Mouse (Mus musculus): ENCODE data around the gene Ephx1. TPM values are rescaled to one million over a fixed set of nuclear protein-coding genes. Genes with fewer than 3 reads are reported as not detected.
"Not testable (repeated sequence)": the region's sequence is repeated elsewhere in the genome, so short reads cannot be mapped to it uniquely, and the experiment has no call there.

The Ephx1 gene
- polyA plus RNA-seq, 1 experiment from 2014 or later, result 0.87 TPM

DNA sequence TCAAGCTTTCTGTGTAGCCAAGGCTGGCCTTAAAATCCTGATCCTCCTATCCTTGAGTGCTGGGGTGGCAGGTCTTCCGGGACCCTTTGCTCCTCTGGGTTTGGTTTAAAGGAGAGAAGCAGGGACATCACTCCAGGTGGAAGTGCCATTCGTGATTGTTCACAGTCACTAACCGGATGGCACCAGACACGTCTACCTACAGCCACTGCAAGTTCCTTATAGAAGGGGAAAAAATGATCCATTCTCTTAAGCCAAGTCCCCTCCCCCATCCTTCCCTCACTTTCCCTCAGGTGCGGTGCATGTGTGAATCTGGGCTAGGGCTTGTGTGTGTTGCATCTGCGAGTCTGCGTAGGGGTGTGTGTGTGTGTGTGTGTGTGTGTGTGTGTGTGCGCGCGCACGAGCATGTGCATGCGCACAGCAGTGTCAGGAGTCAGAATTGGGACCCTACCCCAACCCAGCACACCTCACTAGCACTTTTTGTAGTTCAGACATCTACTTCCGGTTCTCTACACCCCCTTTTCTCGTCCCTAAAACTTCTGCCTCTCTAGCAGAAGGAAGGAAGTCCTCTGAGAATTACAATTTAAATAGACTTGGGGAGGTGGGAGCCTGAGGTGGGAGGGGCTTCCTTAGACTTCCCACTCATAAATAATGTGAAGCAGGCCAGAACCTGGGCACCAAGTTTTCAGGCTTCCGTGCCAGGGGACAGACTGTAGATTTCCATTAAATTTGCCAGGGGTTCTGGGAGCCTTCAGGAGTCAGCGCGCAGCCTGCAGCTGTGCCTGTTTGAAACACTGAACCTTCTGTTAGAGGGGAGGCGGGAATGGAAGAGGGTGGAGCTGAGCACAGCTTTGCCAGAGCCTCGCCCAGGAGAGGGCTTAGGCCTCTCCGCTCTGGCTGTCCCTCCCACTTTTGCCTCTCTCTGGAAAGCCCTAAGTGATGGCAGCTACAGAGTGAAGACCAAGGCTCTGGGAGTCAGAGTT is 75.4 kb downstream of the Ephx1 start:
- no peak overlapping the region for H3K4me2 ChIP-seq
- H3K4me3 ChIP-seq (ENCODE audit: low read depth, low read length), result no peak overlapping the region
- H3K9ac ChIP-seq (ENCODE audit: low read length), result no peak overlapping the region; the same call in none of the 2 replicates
- H3K36me3 ChIP-seq (ENCODE audit: control insufficient read depth, insufficient read depth, low read length), result no peaks in the 10 kb centered on the region
- peak; percentile 88 for DNase-seq (ENCODE audit: low spot score, missing footprints)
- no peak overlapping the region for H3K27ac ChIP-seq (ENCODE audit: low read depth, low read length)
- no peaks in the 10 kb centered on the region for H3K9me3 ChIP-seq (ENCODE audit: control insufficient read depth, low read length)
- peaks cover 11% of the 10 kb centered on the region; the same call in 1 of the 2 replicates for H3K4me1 ChIP-seq (ENCODE audit: control insufficient read depth, insufficient read depth, low read length)
- peaks cover 31% of the 10 kb centered on the region for H3K27me3 ChIP-seq (ENCODE audit: control insufficient read depth, insufficient read depth, low read length)
- WGBS, result 27% methylated on average over 20 of the region's 20 CpGs
- ATAC-seq (ENCODE audit: low FRiP score), result peak; percentile 59; the same call in 1 of the 2 replicates

DNA sequence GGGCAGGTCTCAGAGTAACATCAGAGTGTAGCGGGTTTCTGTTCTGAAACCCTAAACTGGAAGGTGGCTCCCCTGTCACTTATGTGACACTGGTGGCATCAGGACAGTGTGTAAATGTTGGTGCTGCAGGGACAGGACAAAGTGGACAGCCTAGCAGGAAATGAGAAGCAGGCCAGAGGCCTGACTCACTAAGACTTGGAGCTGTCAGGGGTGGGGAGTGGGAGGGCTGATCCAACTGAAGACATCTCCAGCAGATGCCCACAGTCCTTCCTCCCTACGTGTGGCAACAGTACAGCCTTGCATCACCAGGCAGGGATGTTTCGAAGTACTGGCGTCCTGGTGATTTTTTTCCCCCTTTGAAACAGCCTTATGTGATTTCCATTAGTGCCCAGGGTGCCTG is 76.2 kb downstream of the Ephx1 start:
- 77% methylated on average over 4 of the region's 4 CpGs for WGBS

DNA sequence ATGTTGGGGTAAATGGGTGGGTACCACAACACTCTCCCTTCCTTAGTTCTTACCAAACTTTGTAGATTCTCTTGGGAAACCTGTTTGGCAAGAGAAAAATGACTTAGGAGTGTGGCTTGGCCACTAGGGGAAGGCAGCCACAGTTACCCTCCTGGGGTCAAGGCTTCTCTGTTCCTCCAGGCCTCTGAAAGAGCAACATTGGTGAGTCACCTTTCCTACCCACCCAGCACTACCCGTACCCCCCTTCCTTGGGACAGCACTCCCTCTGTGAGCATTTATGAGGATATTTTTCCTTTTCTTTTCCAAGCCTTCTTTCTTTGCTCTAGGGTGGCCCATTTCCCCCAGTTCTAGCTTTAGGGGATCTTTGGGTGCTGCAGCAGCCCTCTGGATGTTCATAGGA is 76.8 kb downstream of the Ephx1 start:
- WGBS, result 80% methylated on average over 1 of the region's 1 CpGs
- H3K4me2 ChIP-seq, result no peak overlapping the region
- H3K27me3 ChIP-seq (ENCODE audit: control insufficient read depth, insufficient read depth, low read length), result peaks cover 31% of the 10 kb centered on the region
- H3K4me1 ChIP-seq (ENCODE audit: control insufficient read depth, insufficient read depth, low read length), result peaks cover 11% of the 10 kb centered on the region; the same call in 1 of the 2 replicates
- H3K36me3 ChIP-seq (ENCODE audit: control insufficient read depth, insufficient read depth, low read length), result no peaks in the 10 kb centered on the region
- no peak overlapping the region for H3K27ac ChIP-seq (ENCODE audit: low read depth, low read length)
- no peak for DNase-seq (ENCODE audit: low spot score, missing footprints)
- no peak overlapping the region for H3K9ac ChIP-seq (ENCODE audit: low read length)
- no peak for ATAC-seq (ENCODE audit: low FRiP score)
- H3K4me3 ChIP-seq (ENCODE audit: low read depth, low read length), result no peak overlapping the region
- no peaks in the 10 kb centered on the region for H3K9me3 ChIP-seq (ENCODE audit: control insufficient read depth, low read length)

More for the DNA sequence above, 76.2 kb downstream of the Ephx1 start:
- H3K9ac ChIP-seq (ENCODE audit: low read length), result no peak overlapping the region
- H3K4me2 ChIP-seq, result no peak overlapping the region
- peaks cover 11% of the 10 kb centered on the region; the same call in 1 of the 2 replicates for H3K4me1 ChIP-seq (ENCODE audit: control insufficient read depth, insufficient read depth, low read length)
- no peaks in the 10 kb centered on the region for H3K9me3 ChIP-seq (ENCODE audit: control insufficient read depth, low read length)
- no peak overlapping the region for H3K4me3 ChIP-seq (ENCODE audit: low read depth, low read length)
- H3K36me3 ChIP-seq (ENCODE audit: control insufficient read depth, insufficient read depth, low read length), result no peaks in the 10 kb centered on the region
- no peak for ATAC-seq (ENCODE audit: low FRiP score)
- DNase-seq (ENCODE audit: low spot score, missing footprints), result no peak
- H3K27me3 ChIP-seq (ENCODE audit: control insufficient read depth, insufficient read depth, low read length), result peaks cover 31% of the 10 kb centered on the region
- no peak overlapping the region for H3K27ac ChIP-seq (ENCODE audit: low read depth, low read length)

DNA sequence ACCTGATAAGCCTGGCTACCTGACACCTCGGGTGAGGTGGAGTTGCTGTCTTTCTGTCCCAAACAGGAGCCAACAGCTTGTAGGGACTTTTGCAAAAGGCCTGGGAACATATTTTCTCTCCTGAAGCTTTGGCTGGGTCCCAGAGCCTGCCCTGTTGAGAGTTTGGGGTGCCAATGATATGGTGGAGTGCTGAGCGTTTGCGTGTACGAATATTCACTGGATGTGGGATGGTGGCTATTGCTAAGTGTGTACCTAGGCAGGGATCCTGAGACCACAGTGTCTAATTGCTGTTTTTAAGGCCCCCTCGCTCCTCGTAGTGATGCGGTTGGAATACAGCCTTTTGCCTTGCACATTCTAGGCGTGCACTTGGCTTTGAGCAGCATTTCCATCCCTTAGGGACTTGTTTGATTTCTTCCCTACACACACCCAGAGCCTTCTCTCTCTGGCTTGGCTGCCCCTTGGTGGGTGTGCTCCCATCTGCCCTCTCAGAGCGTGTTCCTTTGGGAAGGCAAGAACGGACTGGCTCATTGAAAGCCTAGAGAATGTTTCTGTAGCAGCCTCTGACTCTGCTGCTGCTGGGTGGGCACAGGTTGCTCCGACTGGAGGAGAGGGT is 77.6 kb downstream of the Ephx1 start:
- Histone ChIP-seq H3K4me1 (ENCODE audit: control insufficient read depth, insufficient read depth, low read length) (peaks cover 11% of the 10 kb centered on the region; the same call in 1 of the 2 replicates), H3K27me3 (ENCODE audit: control insufficient read depth, insufficient read depth, low read length) (peaks cover 32% of the 10 kb centered on the region)

DNA sequence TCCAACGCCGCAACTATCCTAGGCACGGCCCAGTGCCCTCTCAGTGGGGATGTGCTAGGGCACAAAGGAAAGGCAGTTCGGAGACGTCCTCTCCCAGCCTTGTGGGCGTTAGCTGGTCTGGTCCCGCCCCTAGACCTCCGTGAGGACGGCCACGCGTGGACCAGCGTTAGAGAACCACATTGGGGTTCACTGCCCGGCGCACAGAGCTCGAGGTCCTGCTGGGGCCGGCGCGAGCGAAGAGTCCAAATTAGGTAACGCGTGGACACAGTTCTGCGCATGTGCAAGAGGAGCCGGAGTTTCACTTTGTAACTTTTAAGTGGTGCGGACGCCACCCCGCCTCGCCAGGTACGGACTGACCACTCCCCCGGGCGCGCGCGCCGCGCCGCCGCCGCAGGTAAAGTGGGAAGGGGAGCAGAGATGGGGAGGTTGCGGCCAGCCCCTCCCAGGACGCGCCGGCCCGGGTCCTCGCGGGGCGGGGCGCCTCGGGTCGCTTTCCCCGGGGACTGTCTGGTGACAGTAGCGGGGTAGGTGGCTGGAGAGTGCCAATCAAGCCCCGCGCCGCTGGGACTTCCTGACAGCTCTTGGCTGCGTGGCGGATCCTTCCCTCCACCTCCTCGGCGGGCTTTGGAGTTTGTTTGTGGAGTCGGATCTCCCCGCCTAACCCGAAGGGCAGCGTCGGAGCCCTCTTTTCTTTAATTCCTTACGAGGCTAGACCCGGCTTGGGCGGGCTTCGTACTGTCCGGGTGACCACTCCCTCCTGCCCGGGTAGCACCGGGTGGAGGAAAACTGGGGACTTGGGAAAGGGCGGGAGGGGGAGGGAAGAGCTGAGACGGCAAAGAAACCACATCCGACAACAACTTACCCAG is 78.3 kb downstream of the Ephx1 start, which contains the start of gene Tmem63a:
Gene Tmem63a (plus strand): TSS at position 179 of the 866 bp plus-strand sequence.
- no peak within 1 kb of the TSS for H3K27ac ChIP-seq (ENCODE audit: low read depth, low read length)
- peak; percentile 72 for ATAC-seq (ENCODE audit: low FRiP score)

More for the DNA sequence above, 77.6 kb downstream of the Ephx1 start:
- no peak overlapping the region for H3K27ac ChIP-seq (ENCODE audit: low read depth, low read length)
- WGBS, result 51% methylated on average over 11 of the region's 11 CpGs
- no peaks in the 10 kb centered on the region for H3K9me3 ChIP-seq (ENCODE audit: control insufficient read depth, low read length)
- H3K4me2 ChIP-seq, result peak overlapping the region; percentile 83
- no peak overlapping the region for H3K9ac ChIP-seq (ENCODE audit: low read length)
- H3K4me3 ChIP-seq (ENCODE audit: low read depth, low read length), result peak overlapping the region; percentile 66
- no peaks in the 10 kb centered on the region for H3K36me3 ChIP-seq (ENCODE audit: control insufficient read depth, insufficient read depth, low read length)
- DNase-seq (ENCODE audit: low spot score, missing footprints) (peak; percentile 91), ATAC-seq (ENCODE audit: low FRiP score) (no peak)

DNA sequence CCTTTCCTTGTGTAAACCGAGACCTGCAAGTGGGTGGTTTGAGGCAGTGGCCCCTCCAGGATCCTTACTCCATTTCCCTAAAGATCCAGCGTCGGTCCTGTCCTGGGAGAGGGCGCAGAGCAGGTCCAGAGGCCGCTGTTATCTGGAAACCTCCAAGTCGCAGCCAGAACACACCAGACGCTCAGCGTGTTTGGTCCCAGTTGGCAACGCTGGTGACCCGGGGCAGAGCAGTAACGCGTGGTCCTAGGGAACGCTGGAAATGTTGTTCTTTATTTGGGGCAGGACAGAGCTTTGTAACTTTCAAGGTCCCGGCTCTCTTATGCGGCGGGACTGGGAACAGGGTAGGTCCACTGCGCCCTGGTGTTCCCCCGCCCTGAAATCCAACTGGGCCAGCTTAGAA is 79.0 kb downstream of the Ephx1 start:
- Histone ChIP-seq H3K9me3 (ENCODE audit: control insufficient read depth, low read length) (no peaks in the 10 kb centered on the region), H3K36me3 (ENCODE audit: control insufficient read depth, insufficient read depth, low read length) (no peaks in the 10 kb centered on the region), H3K27me3 (ENCODE audit: control insufficient read depth, insufficient read depth, low read length) (peaks cover 39% of the 10 kb centered on the region), H3K4me2 (peak overlapping the region; percentile 83), H3K4me1 (ENCODE audit: control insufficient read depth, insufficient read depth, low read length) (peaks cover 11% of the 10 kb centered on the region), H3K27ac (ENCODE audit: low read depth, low read length) (no peak overlapping the region), H3K4me3 (ENCODE audit: low read depth, low read length) (peak overlapping the region; percentile 66), H3K9ac (ENCODE audit: low read length) (peak overlapping the region; percentile 56)
- 3% methylated on average over 18 of the region's 18 CpGs for WGBS
- DNase-seq (ENCODE audit: low spot score, missing footprints) (peak; percentile 92), ATAC-seq (ENCODE audit: low FRiP score) (no peak)

More for the DNA sequence above, 78.3 kb downstream of the Ephx1 start, which contains the start of gene Tmem63a:
- H3K4me2 ChIP-seq, result peak within 1 kb of the TSS; percentile 83
- peaks cover 37% of the 10 kb centered on the region for H3K27me3 ChIP-seq (ENCODE audit: control insufficient read depth, insufficient read depth, low read length)
- WGBS, result under 1% methylated on average over 73 of the region's 73 CpGs
- peak; percentile 95 for DNase-seq (ENCODE audit: low spot score, missing footprints)
- peak within 1 kb of the TSS; percentile 66 for H3K4me3 ChIP-seq (ENCODE audit: low read depth, low read length)
- H3K36me3 ChIP-seq (ENCODE audit: control insufficient read depth, insufficient read depth, low read length), result no peaks in the 10 kb centered on the region
- H3K9me3 ChIP-seq (ENCODE audit: control insufficient read depth, low read length), result no peaks in the 10 kb centered on the region
- H3K9ac ChIP-seq (ENCODE audit: low read length), result peak within 1 kb of the TSS; percentile 56
- H3K4me1 ChIP-seq (ENCODE audit: control insufficient read depth, insufficient read depth, low read length), result peaks cover 11% of the 10 kb centered on the region; the same call in 1 of the 2 replicates

DNA sequence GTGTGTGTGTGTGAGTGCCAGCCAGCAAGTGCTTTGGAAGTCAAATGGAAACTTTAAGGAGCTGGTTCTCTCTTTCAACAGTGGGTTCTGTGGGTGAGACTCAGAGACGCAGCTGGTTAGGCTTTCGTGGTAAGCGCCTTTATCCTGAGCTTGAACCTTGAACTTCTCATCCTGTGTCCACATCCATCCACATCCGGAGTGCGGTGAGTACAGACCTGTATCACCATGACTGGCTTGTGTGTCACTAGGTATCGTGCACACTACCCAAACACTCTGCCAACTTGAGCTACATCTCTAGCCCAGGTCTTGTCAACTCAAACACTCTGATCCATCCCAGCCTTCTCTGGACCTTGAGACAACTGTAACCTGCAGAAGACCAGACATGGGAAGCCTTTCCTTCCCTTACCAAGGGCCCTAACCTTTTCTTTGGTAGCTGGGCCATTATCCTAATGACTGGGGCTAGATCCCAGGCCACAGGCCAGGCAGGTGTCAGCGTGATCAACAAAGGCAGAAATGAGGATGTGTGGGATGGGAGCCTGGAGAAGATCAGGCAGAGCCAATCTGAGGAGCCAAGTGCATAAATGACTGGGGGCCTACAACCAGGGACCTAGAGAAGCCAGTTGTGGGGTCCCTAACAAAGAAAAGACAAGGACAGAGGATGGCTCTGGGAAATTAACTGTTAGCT is 79.8 kb downstream of the Ephx1 start:
- no peak overlapping the region for H3K9ac ChIP-seq (ENCODE audit: low read length)
- WGBS, result 85% methylated on average over 7 of the region's 7 CpGs
- DNase-seq (ENCODE audit: low spot score, missing footprints) (no peak), ATAC-seq (ENCODE audit: low FRiP score) (no peak)
- H3K4me1 ChIP-seq (ENCODE audit: control insufficient read depth, insufficient read depth, low read length), result peaks cover 11% of the 10 kb centered on the region
- no peak overlapping the region for H3K27ac ChIP-seq (ENCODE audit: low read depth, low read length)
- H3K9me3 ChIP-seq (ENCODE audit: control insufficient read depth, low read length), result no peaks in the 10 kb centered on the region
- no peak overlapping the region for H3K4me3 ChIP-seq (ENCODE audit: low read depth, low read length)
- H3K4me2 ChIP-seq, result peak overlapping the region; percentile 83; the same call in 1 of the 2 replicates
- peaks cover 43% of the 10 kb centered on the region for H3K27me3 ChIP-seq (ENCODE audit: control insufficient read depth, insufficient read depth, low read length)
- H3K36me3 ChIP-seq (ENCODE audit: control insufficient read depth, insufficient read depth, low read length), result no peaks in the 10 kb centered on the region

DNA sequence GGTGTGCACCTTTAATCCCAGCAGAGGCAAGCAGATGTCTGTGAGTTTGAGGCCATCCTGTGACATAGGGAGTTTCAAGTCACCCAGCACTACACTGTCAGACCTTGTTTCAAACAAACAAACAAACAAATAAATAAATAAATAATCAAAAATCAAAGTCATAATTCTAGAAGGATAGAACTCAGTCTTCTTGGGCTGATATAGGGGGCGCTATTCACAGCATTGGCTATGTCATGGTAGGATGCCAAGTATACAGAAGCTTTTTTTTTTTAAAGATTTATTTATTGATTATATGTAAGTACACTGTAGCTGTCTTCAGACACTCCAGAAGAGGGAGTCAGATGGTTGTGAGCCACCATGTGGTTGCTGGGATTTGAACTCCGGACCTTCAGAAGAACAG is 81.9 kb downstream of the Ephx1 start:
- WGBS, result 87% methylated on average over 2 of the region's 2 CpGs
- not testable (repeated sequence) for H3K4me2 ChIP-seq; H3K4me3 ChIP-seq (ENCODE audit: low read depth, low read length); H3K9me3 ChIP-seq (ENCODE audit: control insufficient read depth, low read length); DNase-seq (ENCODE audit: low spot score, missing footprints); ATAC-seq (ENCODE audit: low FRiP score); H3K9ac ChIP-seq (ENCODE audit: low read length); H3K36me3 ChIP-seq (ENCODE audit: control insufficient read depth, insufficient read depth, low read length); H3K4me1 ChIP-seq (ENCODE audit: control insufficient read depth, insufficient read depth, low read length); H3K27ac ChIP-seq (ENCODE audit: low read depth, low read length)
- H3K27me3 ChIP-seq (ENCODE audit: control insufficient read depth, insufficient read depth, low read length), result peaks cover 63% of the 10 kb centered on the region

Data from midbrain, embryonic 11.5 days (tissue).